Comparison of ENCODE assay signal across 13 mouse cellular contexts in genomic region chr1:89870134-89870905, GRCm38 (mm10).
DNase-seq lines count a peak whose midpoint lies in the region; ATAC-seq and TF ChIP-seq lines count a peak whose summit lies in the region.
"Had no signal": no experiment of that assay in that cellular context is flagged by ENCODE, and none has a peak within 500 bp of the region (broad histone marks: within the 10 kb centered on the region; RNA-seq: fewer than 3 reads in every experiment).

No protein-coding gene starts in this region.

- no peak overlapping the region for H3K9ac ChIP-seq in heart, adult 2 months (ENCODE audit: low read depth, low read length)
- H3K9ac ChIP-seq in midbrain, postnatal 0 days (replicated peaks; ENCODE audit: low read length, poor library complexity, severe bottlenecking): no peak overlapping the region
- H3K9ac ChIP-seq: heart, embryonic 15.5 days had no signal

- intact Hi-C loops in heart, adult 2 months (cut with DNase I): no loop called here
- intact Hi-C loops in heart, postnatal 25 days (cut with DNase I): no loop called here

- no peaks in the 10 kb centered on the region for H3K79me2 ChIP-seq in heart, adult 2 months (replicated peaks; ENCODE audit: control insufficient read depth, insufficient read depth, low read length)

- peaks cover 8% of the 10 kb centered on the region for H3K4me1 ChIP-seq in heart, adult 2 months (ENCODE audit: control insufficient read depth, insufficient read depth, low read length)
- H3K4me1 ChIP-seq in midbrain, embryonic 10.5 days: peaks cover 47% of the 10 kb centered on the region
- no peaks in the 10 kb centered on the region for H3K4me1 ChIP-seq in midbrain, postnatal 0 days (ENCODE audit: insufficient read depth, low read length)

- H3K27me3 ChIP-seq in heart, adult 2 months (ENCODE audit: control insufficient read depth, insufficient read depth, low read length): no peaks in the 10 kb centered on the region
- H3K27me3 ChIP-seq in midbrain, embryonic 10.5 days (ENCODE audit: low read depth, poor library complexity, severe bottlenecking): peaks cover 58% of the 10 kb centered on the region
- H3K27me3 ChIP-seq in midbrain, postnatal 0 days (ENCODE audit: insufficient read depth, low read length): no peaks in the 10 kb centered on the region
- H3K27me3 ChIP-seq: CH12.LX; heart, embryonic 15.5 days had no signal

- TF ChIP-seq POLR2A in heart, adult 2 months (IDR thresholded peaks at IDR 0.05; ENCODE audit: insufficient read depth, low read depth, low read length): no peak

- DNase-seq in heart, adult 2 months: peak in 1 of 2 experiments; percentile 23
- DNase-seq in heart, postnatal 25 days (ENCODE audit: low spot score): no peak
- DNase-seq in midbrain, embryonic 10.5 days (ENCODE audit: low spot score): no peak
- no peak for DNase-seq in midbrain, postnatal 0 days (ENCODE audit: low spot score)
- peak; percentile 16 for DNase-seq in Muller cell, postnatal 12 days (ENCODE audit: inconsistent ontology term)
- DNase-seq in heart, postnatal 4 days: peak; percentile 40
- DNase-seq in urinary bladder, adult 2 months (ENCODE audit: low spot score): no peak
- no peak for DNase-seq in left cerebral cortex, adult 11 months (ENCODE audit: low spot score)
- DNase-seq: cerebellum, adult 9-11 months; kidney, adult 18-20 months had no signal

- H3K4me3 ChIP-seq in heart, adult 2 months: no peak overlapping the region
- no peak overlapping the region for H3K4me3 ChIP-seq in midbrain, embryonic 10.5 days
- H3K4me3 ChIP-seq in midbrain, postnatal 0 days (ENCODE audit: low read depth, low read length): no peak overlapping the region
- H3K4me3 ChIP-seq: heart, embryonic 15.5 days had no signal

- no peak for ATAC-seq in midbrain, postnatal 0 days (ENCODE audit: low FRiP score)
- ATAC-seq: activated CD4-positive, CD25-positive, alpha-beta regulatory T cell, adult 4 months had no signal

- no peaks in the 10 kb centered on the region for H3K9me3 ChIP-seq in midbrain, embryonic 10.5 days (replicated peaks)
- no peaks in the 10 kb centered on the region for H3K9me3 ChIP-seq in midbrain, postnatal 0 days (ENCODE audit: low read length)
- H3K9me3 ChIP-seq: heart, embryonic 15.5 days had no signal

- peaks cover 3% of the 10 kb centered on the region; the same call in 1 of the 2 replicates for H3K36me3 ChIP-seq in heart, adult 2 months (ENCODE audit: control insufficient read depth, insufficient read depth, low read length)
- H3K36me3 ChIP-seq in midbrain, embryonic 10.5 days: no peaks in the 10 kb centered on the region
- H3K36me3 ChIP-seq in midbrain, postnatal 0 days (ENCODE audit: insufficient read depth, low read length): no peaks in the 10 kb centered on the region
- H3K36me3 ChIP-seq: heart, embryonic 15.5 days had no signal

- 53% methylated on average over 12 of the region's 12 CpGs for WGBS in heart, adult 2 months
- WGBS in midbrain, embryonic 10.5 days: 51% methylated on average over 12 of the region's 12 CpGs
- 49% methylated on average over 12 of the region's 12 CpGs for WGBS in midbrain, postnatal 0 days

- peak overlapping the region; percentile 1 for H3K27ac ChIP-seq in heart, adult 2 months
- peak overlapping the region; percentile 46; the same call in 1 of the 2 replicates for H3K27ac ChIP-seq in midbrain, embryonic 10.5 days (replicated peaks)
- no peak overlapping the region for H3K27ac ChIP-seq in midbrain, postnatal 0 days (ENCODE audit: low read depth, low read length)
- H3K27ac ChIP-seq: heart, embryonic 15.5 days had no signal

- no peak for TF ChIP-seq CTCF in heart, adult 2 months (IDR thresholded peaks at IDR 0.05)
- TF ChIP-seq CTCF in midbrain, postnatal 0 days (IDR thresholded peaks at IDR 0.05): no peak

- TF ChIP-seq EP300 in heart, adult 2 months (IDR thresholded peaks at IDR 0.05; ENCODE audit: insufficient read depth, low read depth, low read length): no peak

- no peak overlapping the region for H3K4me2 ChIP-seq in midbrain, postnatal 0 days (ENCODE audit: low read depth, low read length, poor library complexity, severe bottlenecking)
- H3K4me2 ChIP-seq: heart, embryonic 15.5 days had no signal

Comparison
In these comparisons a context has a peak if more than half of its experiments do, and no peak if none do; other contexts are left out.
1. DNase-seq: peak in Muller cell, postnatal 12 days (single experiment) and heart, postnatal 4 days (single experiment); none in heart, postnatal 25 days (single experiment), midbrain, embryonic 10.5 days (single experiment), midbrain, postnatal 0 days (single experiment), urinary bladder, adult 2 months (single experiment) and left cerebral cortex, adult 11 months (single experiment).